Mouse (Mus musculus) monocyte, adult 5-6 weeks (primary cell): ENCODE measurements at regions not wholly inside any gene's neighbourhood (a gene's known extent, or its start where the extent isn't known, plus 50 kb on each side); places are given as distances from the start of the nearest gene placed in this dataset.

Source experiments
- ATAC-seq: fragments of 153-309, 156-312 bp; replicated peaks from 2 replicates; pipeline ENCODE4 v1.8.0; 2017; ENCODE audit warnings: mild to moderate bottlenecking; ENCODE audit not compliant: low TSS enrichment, insufficient number of reproducible peaks, severe bottlenecking, poor library complexity, low FRiP score

DNA sequence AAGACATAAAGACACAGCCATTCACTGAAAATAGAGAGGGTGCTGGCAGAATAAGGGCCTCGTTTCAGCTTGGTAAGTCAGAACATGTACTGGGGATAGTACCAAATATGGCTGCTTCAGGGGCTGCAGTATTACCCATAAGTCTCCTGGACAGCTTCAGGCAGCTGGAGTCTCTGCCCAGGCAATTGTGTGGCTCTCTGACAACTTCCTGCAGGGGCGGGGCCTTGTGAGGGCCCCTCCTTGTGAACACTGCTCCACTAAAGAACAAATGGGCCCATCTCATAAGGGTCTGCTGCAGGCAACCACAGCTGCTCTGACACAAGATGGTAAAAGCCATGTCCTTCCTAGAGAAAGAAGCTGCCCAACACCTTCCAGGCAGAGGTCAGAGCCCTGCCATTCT is 102.4 kb upstream of the Smad3 start:
- no peak for ATAC-seq

DNA sequence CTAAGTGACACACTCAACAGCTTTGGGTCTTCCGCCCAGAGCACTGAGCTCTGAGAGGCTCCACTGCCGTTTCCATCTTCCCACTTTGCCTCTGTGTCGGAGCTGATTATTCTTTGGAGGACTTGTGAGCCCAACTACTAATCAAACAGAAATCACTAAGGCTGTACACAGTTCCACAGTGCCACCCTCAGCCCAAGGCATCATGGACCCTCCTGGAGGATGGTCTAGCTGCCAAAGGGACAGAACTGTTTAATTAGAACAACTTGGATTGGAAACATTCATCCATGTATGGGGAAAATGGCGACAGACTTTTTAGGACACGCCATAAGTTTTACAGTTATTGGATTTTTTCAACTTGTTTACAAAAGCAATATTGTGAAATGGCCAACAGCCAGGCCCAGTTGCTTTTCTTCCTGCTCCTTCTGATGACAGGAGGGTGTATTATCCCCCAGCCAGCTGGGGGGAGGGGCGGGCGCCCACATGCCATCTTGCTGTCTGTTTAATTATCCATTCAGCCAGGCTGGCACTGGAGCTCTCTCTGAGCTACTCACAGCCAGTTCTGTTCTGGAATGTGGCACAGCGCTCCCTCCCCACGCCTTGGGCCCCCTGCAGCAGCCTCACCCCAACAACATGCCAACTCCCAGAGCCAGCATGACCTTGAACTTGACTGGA is 98.4 kb upstream of the Smad3 start:
- ATAC-seq, result no peak

DNA sequence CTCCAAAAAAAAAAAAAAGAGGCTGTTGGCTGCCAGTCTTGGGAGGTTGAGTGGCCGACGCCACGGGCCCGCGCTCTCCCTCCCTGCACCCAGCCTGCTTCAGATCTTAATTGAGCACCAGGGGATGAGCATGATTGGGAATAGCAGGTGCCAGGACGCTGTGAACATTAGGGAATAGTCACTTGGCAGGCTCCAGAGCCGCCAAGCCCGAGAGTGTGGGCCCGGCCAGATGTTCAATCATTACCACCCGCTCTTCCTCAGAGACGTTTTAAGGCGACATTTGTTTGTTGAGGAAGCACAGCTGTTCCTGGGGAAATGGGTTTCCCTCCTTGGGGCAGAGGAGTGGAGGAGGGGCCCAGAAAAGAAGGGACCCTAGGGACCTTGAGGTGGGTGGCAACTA is 94.0 kb upstream of the Smad3 start:
- no peak for ATAC-seq

DNA sequence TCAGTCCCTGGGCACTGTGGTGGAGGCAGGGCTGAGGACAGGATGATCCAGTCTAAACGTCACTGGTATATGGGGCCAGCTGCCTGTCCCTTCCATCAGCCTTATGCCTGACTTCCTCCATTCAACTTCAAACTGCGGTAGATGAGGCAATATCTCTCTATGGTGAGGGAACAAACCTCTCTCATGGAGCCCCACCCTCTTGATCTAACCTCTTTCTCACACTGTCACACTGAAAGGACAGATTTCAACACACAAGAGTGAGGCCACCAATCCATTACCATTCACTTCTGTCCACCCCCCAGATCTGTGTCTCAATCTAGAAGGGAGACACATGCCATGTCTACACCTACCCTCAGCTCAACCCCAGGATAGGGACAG is 92.5 kb upstream of the Smad3 start:
- peak; percentile 96 for ATAC-seq

DNA sequence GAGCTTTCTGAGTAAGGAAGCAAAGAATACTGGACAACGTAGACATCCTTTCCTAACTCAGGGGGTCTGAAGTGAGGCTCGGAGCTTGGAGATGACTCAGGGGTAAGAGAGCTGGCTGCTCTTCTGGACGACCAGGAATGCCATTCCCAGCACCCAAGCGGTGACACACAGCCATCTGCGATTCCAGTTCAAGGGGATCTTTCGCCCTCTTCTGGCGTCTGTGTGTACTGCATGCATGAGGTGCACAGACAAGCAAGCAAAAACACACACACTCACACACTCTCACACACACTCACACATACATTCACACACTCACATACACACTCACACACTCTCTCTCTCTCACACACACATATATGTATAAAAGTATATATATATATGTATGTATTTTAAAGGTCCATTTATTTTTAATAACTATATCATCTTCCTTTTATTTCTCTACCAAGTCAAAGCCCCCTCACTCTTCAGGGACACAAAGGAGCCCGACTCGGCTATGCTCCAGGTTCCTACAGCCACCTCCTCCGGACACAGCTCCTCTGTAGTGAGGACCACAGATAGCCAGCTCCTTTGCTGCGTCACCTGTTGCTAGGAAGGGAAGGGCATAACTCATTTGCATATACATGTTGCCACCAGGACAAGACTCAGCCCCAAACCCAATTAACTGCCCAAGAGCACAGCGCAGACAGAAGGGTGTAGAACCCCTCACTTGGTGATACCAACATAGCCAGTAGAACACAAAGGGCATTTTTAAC is 91.9 kb upstream of the Smad3 start:
- ATAC-seq, result no peak; the same call in 1 of the 2 replicates

DNA sequence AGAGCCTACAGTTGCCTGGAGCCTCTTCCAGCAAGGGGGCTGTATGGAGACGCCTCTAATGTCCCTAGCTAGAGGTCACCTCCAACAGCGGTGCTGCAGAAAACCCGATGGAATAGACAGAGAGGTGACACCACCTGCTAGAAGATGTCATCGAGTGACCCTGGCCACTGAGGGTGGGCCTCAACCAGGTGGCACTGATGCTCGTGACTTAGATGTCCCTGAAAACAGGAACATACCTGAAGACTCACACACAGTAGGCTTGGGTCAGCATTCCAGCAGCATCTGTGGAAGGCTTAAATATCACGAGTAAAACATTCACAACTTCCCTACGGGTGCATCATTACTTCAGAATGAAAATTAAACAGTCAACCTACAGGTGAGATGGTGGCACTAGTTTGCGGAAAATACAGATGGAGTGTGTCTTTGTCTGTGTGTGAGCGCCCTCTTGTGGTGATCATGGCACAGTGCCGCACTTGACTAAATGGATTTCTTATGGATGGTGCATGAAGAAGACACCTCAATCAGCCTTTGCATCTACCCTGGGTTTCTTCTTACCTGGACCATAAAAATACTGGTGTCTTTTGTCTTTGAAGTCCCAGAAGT is 86.2 kb upstream of the Smad3 start:
- ATAC-seq, result peak; percentile 74

DNA sequence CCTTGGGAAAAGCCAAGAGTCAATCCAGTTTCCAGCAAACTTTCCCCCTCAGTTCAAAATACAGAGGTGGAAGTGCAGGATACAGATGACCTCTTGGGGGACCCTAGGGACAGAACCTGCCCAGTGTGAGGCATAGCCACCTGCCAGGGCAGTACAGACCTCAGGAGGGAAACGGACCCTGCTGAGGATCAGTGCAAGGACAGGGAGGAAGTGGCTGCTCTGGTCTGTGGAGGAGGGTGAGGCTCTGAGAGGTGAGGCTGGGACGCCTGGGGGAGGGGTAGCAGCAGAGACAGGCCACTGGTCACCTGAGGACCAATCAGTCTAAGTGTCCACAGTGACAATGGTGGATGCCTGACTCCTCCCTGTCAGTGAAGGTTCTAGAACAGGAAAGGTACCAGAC is 85.6 kb upstream of the Smad3 start:
- no peak for ATAC-seq

DNA sequence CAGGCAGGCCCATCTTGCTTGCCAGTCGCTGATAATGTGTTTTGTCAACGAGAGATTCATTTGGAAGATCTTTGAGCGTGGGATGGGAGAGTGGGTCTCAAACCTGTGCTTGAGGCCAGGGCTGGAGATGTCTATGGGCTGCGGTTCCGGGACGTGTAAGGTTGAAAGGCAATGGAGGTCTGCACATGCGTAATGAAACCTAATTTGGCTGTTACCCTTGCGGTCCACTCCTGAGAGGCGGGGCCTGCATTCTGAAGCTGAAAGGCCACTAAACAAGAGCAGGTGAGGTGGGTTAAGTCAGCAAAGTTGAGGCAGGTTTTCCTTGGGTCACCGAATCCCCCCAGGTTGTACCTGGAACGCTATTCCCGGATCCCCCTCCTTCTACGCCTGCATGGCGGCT is 83.3 kb upstream of the Smad3 start:
- no peak for ATAC-seq

DNA sequence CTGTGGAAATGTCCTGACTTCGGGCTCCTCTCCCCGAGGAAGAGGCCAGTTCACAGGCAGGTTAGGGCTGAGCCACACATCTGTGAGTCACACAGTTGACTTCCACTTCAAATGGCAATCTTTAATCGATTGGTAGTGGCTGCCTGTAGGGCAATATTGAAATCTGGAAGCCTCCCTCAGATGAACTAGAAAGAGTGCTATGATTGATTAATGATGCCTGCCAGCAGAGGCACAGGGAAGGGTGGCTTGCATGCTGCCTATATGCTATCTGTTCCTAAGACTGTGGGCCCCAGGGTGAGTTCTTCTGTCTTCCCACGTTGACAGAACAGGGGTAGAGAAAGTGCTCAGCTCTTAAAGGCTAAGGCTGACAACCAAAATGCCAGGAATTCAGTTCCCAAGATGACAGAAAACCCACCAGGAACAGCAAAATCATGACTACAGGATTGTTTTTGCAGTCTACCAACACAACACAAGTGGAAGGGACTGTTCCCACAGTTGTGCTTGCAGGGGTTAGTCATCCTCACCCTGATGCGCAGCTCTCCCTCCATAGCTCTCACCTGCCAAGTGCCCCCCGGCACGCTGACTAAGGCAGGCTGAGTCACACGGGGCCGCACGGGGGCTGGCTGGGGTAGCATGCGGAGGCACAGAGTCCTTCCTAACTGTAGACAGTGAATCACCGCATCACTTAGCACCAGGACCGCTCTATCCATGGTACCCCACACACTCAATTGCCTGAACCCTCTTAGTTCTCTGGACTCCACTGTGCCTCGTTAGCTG is 81.4 kb upstream of the Smad3 start:
- ATAC-seq, result no peak

DNA sequence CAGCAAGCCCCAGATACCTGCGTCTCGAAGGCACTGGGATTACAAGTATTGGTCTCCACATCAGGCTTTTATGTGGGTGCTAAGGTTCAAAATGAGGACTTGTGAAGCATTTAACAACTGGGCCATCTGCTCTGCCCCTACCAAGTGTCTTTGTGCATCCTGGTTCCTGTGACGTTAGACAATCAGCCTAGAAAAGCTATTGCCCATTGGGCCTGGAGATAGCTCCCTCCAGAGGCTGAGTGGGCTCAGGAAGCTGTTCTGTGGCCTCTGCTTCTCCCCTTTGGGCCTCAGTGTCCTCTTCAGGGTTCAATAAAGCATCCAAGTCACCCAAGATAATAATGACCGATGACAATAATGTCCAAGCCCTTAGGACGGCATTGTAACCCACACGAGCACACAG is 79.8 kb upstream of the Smad3 start:
- ATAC-seq, result no peak

DNA sequence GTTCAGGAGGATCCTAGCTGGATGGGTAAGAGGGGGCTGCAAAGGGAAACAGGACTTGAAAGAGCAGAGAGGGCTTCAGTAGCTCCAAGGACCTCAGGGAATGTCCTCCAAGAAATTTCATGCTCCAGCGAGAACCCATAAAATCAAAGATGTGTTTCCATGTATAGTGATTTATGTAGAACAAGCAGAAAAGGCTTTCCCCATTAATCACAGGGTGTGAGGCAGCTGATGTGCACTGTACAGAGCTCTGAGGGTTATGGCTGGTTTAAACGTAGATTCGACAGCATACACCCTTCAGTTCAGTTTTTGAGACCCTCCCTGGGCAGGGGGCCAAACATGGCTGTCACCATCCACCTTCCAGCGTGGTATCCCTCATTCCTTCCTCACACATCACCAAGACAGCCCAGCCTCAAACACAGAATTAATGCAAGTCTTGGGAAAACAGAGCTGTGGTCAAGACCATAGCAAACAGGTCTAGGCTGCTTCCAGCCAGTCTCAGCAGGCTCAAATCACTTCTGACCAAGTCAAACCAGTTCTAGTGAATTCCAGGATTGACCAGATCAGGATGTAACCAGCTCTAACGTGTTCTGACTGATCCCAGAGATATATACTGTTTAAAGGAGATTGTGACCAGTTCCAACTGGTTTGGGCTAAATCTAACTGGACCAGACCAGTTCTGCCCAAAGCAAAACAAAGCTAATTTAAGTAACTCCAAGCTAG is 78.9 kb upstream of the Smad3 start:
- ATAC-seq, result no peak

DNA sequence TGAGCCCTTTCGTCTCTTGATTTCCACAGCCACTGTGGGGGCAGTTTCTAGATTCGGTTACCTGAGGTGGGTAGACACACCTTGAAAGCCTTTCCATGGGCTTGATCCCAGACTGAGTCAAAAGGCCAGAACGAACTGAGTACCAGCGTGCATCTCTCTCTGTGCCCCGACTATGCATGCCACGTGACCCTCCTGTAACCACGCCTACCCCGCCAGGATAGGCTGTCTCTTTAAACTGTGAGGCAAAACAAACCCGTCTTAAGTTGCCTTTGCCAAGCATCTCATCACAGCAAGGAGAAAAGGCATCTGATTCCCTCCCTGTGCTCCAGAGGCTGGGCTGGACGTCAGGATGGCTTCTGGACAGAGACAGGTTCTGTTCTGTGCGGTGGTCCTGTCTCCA is 78.2 kb upstream of the Smad3 start:
- no peak for ATAC-seq

DNA sequence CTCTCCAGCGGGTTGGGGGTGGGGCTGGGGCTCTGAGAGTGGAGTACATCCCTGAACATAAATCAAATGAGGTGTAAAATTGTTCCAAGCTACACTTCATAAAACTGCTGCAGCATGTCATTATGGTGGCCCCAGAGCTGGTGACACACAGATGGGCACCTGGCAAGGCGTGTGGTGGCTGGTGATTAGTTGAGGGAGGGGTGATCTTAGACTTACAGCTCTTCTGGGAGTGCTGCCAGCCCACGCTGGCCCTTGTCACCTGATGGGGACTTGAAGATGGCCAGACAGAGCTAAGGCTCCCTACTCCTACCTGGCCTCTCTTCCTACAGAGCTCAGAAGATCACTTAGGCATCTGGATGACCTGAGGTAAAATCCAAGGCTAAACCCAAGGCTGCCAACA is 76.6 kb upstream of the Smad3 start:
- no peak for ATAC-seq

DNA sequence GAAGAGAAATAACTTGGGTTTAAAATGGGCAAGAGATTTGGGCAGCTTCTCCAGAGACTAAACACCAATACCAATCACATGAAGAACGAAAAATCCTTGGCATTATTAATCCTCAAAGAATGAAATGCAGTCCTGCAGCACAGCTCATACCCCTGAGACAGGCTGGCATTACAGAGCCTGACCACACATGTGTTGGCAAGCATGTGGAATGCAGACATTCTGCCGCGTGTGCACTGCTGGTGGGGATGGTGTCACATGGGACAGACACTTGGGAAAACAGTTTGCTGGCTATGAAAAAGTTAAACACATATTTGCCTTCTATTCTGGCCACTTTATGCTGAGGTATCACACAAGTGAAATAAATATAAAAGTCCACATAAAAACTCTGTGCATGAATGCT is 60.4 kb upstream of the Smad3 start:
- no peak for ATAC-seq

DNA sequence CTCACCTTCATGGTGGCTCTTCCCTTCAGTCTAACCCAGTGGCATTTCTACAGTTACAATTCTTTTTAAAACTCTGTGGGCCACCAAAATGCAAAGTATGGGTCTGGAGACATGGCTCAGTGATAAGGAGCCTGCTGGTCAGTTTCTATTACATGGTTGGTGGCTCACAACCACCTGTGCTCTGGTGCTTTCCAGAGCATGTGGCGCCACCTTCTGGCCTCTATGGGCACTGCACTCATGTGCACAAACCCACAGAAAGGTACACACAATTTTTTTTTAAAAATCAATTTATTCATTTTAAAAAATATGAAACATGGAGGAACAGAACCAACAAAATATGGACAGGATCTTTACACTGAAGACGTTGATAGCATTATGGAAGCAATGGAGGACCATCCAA is 58.7 kb upstream of the Smad3 start:
- no peak for ATAC-seq

DNA sequence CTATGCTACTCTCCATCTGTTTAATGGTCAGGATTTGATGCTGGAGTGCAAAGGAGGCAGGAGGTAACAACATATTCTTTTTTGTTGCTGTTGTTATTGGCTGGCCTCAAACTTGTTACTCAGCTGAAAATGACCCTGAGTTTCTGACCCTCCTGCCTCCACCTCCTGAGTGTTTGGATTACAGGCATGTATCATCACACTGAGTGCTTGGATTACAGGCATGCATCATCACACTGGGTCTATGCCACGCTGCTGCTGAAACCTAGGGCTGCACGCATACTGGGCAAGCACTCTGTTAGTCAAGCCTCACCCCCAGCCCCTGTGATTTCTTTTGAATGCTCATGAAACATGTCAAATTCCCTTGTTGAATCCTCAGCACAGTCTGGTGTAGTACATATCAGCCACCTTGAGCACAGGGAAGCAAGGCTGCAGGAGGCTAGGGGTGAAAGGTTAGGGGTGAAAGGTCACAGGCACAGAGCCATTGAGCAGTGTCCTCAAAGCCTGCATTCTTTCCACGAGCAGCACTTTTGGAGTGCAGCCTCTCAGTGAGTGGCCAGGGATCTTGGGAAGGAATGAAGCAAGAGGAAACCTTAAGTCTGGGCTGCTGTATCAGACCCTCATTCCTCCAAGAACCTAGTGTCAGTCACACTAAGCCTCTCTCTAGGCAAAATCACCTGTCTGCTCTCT is 52.2 kb upstream of the Smad3 start:
- ATAC-seq, result no peak
